Mouse (Mus musculus) thymus, adult 2 months (tissue): Measurements from ENCODE around the gene Prlhr. TPM values are rescaled to one million over a fixed set of nuclear protein-coding genes. Genes with fewer than 3 reads are reported as not detected.

Experiments used
- DNase-seq: peaks from one replicate; pipeline ENCODE4 v3.0.0; 2021
- H3K27ac ChIP-seq: fragments of 200-500 bp; 2 replicates; pipeline ENCODE4 v1.5.1; 2012; ENCODE audit warnings: low read length, control low read depth; ENCODE audit not compliant: control insufficient read depth, insufficient read depth
- H3K27me3 ChIP-seq: fragments of 200-500 bp; 2 replicates; pipeline ENCODE4 v1.6.1; 2012; ENCODE audit warnings: mild to moderate bottlenecking, low read length, moderate library complexity, mixed read lengths; ENCODE audit not compliant: control insufficient read depth, insufficient read depth
- H3K36me3 ChIP-seq: fragments of 200-500 bp; 2 replicates; pipeline ENCODE4 v1.6.1; 2012; ENCODE audit warnings: mild to moderate bottlenecking, low read length, moderate library complexity; ENCODE audit not compliant: control insufficient read depth, insufficient read depth
- H3K4me1 ChIP-seq: fragments of 200-500 bp; replicated peaks from 2 replicates; pipeline ENCODE4 v1.6.1; 2012; ENCODE audit warnings: low read length; ENCODE audit not compliant: control insufficient read depth, insufficient read depth
- H3K4me3 ChIP-seq: fragments of 200-500 bp; 2 replicates; pipeline ENCODE4 v1.5.1; 2012; ENCODE audit warnings: mild to moderate bottlenecking, low read length, control low read depth, moderate library complexity; ENCODE audit not compliant: control insufficient read depth, insufficient read depth
- CTCF ChIP-seq: fragments of 200-500 bp; IDR thresholded peaks from 2 replicates; pipeline ENCODE4 v1.5.1; 2012; ENCODE audit warnings: mild to moderate bottlenecking, control low read depth, low read length, moderate library complexity, borderline replicate concordance; ENCODE audit not compliant: control insufficient read depth, poor library complexity, insufficient read depth; ENCODE audit errors: extremely low read depth
- POLR2A ChIP-seq: fragments of 200-500 bp; IDR thresholded peaks from 2 replicates; pipeline ENCODE4 v1.6.1; 2012; ENCODE audit warnings: mild to moderate bottlenecking, low read length, control low read depth, moderate library complexity; ENCODE audit not compliant: control insufficient read depth, poor library complexity, insufficient read depth; ENCODE audit errors: extremely low read depth
- WGBS: fragments of 180-500 bp; shearing (Covaris S2); methylation state at CpG from one replicate; pipeline ENCODE4 v1.1.7; 2018; 5-methylcytosine and 5-hydroxymethylcytosine counted together
- polyA plus RNA-seq: library from polyadenylated mRNA; depleted of rRNA; stranded (reverse); fragments of >200 nt; gene quantifications from 2 replicates; pipeline ENCODE4 v1.2.3, GENCODE M21; 2012; rRNA removed

The Prlhr gene
- polyA plus RNA-seq: 0.08 and 0.13 TPM in 2 replicates

GRCm38 (mm10) chr19:60468254-60468762 lies at the start of gene Prlhr:
TSS of gene Prlhr (minus strand) at chr19:60468304.
- H3K4me1 ChIP-seq: peaks cover 3% of the 10 kb centered on the region; the same call in 1 of the 2 replicates
- TF ChIP-seq POLR2A (no peak), CTCF (no peak)
- DNase-seq: no peak
- H3K4me3 ChIP-seq: no peak within 1 kb of the TSS
- no peaks in the 10 kb centered on the region for H3K36me3 ChIP-seq
- H3K27ac ChIP-seq: no peak within 1 kb of the TSS
- 21% methylated on average over 17 of the region's 17 CpGs for WGBS
- no peaks in the 10 kb centered on the region; the same call in 1 of the 2 replicates for H3K27me3 ChIP-seq

GRCm38 (mm10) chr19:60515064-60515463 lies 47.0 kb upstream of the Prlhr start:
- no peak for DNase-seq
- WGBS: 84% methylated on average over 2 of the region's 2 CpGs
- H3K4me1 ChIP-seq: peaks cover 4% of the 10 kb centered on the region; the same call in 1 of the 2 replicates
- no peak overlapping the region for H3K4me3 ChIP-seq
- TF ChIP-seq POLR2A (no peak), CTCF (no peak)
- H3K27ac ChIP-seq: no peak overlapping the region
- no peaks in the 10 kb centered on the region for H3K36me3 ChIP-seq
- H3K27me3 ChIP-seq: no peaks in the 10 kb centered on the region

GRCm38 (mm10) chr19:60513431-60513830 lies 45.3 kb upstream of the Prlhr start:
- TF ChIP-seq CTCF: no peak
- DNase-seq: no peak
- 82% methylated on average over 3 of the region's 3 CpGs for WGBS
- no peaks in the 10 kb centered on the region for H3K36me3 ChIP-seq
- no peak overlapping the region for H3K4me3 ChIP-seq
- no peaks in the 10 kb centered on the region for H3K27me3 ChIP-seq
- no peak overlapping the region for H3K27ac ChIP-seq
- H3K4me1 ChIP-seq: no peaks in the 10 kb centered on the region

GRCm38 (mm10) chr19:60500209-60500608 lies 32.1 kb upstream of the Prlhr start:
- no peak overlapping the region for H3K27ac ChIP-seq
- H3K36me3 ChIP-seq: no peaks in the 10 kb centered on the region
- DNase-seq: no peak

GRCm38 (mm10) chr19:60497171-60497570 lies 29.1 kb upstream of the Prlhr start:
- Histone ChIP-seq H3K27me3 (no peaks in the 10 kb centered on the region), H3K36me3 (no peaks in the 10 kb centered on the region), H3K4me1 (no peaks in the 10 kb centered on the region), H3K27ac (no peak overlapping the region), H3K4me3 (no peak overlapping the region)
- DNase-seq: no peak
- WGBS: 78% methylated on average over 4 of the region's 4 CpGs
- TF ChIP-seq POLR2A (no peak), CTCF (no peak)

More at GRCm38 (mm10) chr19:60500209-60500608, 32.1 kb upstream of the Prlhr start:
- Histone ChIP-seq H3K4me1 (no peaks in the 10 kb centered on the region), H3K27me3 (no peaks in the 10 kb centered on the region), H3K4me3 (no peak overlapping the region)
- no peak for TF ChIP-seq CTCF
- TF ChIP-seq POLR2A: no peak

- Histone ChIP-seq H3K36me3 (no peaks in the 10 kb centered on the region), H3K4me1 (no peaks in the 10 kb centered on the region), H3K27me3 (no peaks in the 10 kb centered on the region), H3K4me3 (no peak overlapping the region), H3K27ac (no peak overlapping the region)
- DNase-seq: no peak
- TF ChIP-seq CTCF (no peak), POLR2A (no peak)
- 77% methylated on average over 3 of the region's 3 CpGs for WGBS
Measured at GRCm38 (mm10) chr19:60495772-60496171, 27.7 kb upstream of the Prlhr start.

- Histone ChIP-seq H3K36me3 (no peaks in the 10 kb centered on the region), H3K27ac (no peak overlapping the region), H3K4me1 (no peaks in the 10 kb centered on the region), H3K27me3 (no peaks in the 10 kb centered on the region), H3K4me3 (no peak overlapping the region)
- TF ChIP-seq CTCF: no peak
- no peak for TF ChIP-seq POLR2A
- 84% methylated on average over 1 of the region's 1 CpGs for WGBS
- DNase-seq: no peak
Measured at GRCm38 (mm10) chr19:60489566-60489965, 21.5 kb upstream of the Prlhr start.
